8 mouse cellular contexts compared by ENCODE assay signal in the genomic region with DNA sequence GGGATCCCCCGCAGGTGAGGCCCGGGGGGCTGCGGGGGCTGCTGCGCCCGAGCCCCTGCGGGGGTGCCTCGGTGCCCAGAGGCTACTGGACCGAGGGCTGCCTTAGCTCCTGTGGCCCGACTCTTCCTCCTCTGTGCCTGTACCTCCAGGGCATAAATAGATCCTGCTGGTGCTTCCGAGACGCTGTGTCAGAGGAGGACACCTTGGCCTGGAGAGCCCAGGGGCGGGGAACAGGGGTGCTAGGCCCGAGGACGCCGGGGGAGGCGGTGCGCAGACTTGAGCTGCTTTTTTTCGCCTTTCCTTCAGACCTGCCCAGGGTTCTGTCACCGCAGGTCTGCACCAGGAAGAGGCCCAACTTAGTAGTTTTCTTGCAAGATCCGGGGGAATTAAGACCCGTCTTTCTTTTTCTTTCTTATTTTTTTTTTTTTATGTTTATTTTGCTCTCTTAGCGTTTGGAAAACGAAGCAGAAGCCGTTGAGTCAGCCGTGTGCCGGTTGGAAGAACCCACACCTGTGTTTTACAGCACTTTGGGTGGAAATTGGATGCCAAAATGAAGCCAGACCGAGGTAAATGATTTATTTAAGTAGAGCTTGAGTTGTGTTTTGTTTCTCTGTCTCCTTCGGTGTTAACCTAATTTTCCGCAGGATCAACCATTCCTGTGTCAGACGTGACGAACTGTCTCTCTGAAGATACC. TPM values are rescaled to one million over a fixed set of nuclear protein-coding genes. Genes with fewer than 3 reads are reported as not detected.
DNase-seq lines count a peak whose midpoint lies in the region; ATAC-seq lines count a peak whose summit lies in the region.

No protein-coding gene starts in this region.

- 0 out of 2 replicates have a peak, but pooled peaks cover 3% of the 10 kb centered on the region for H3K36me3 ChIP-seq in liver, embryonic 15.5 days (replicated peaks)
- H3K36me3 ChIP-seq in neural tube, embryonic 12.5 days = peaks cover 3% of the 10 kb centered on the region; the same call in 1 of the 2 replicates

- peak; percentile 73 for ATAC-seq in liver, embryonic 15.5 days (ENCODE audit: insufficient read depth)
- ATAC-seq in neural tube, embryonic 12.5 days (ENCODE audit: low FRiP score, low read depth) = peak; percentile 82

- DNase-seq in 3T3-L1 (ENCODE audit: low read depth, low spot score) (peak; percentile 77), ZHBTc4 (ENCODE audit: low read depth, low spot score) (peak; percentile 71)
- DNase-seq in embryo, embryonic 11 days = peak; percentile 79
- DNase-seq in heart, adult 18-20 months = peak; percentile 81 to 84
- peak; percentile 75 for DNase-seq in kidney, adult 18-20 months
- peak; percentile 75 for DNase-seq in testis, postnatal 14 days (ENCODE audit: low spot score)

- peak overlapping the region; percentile 70 for H3K4me3 ChIP-seq in liver, embryonic 15.5 days (replicated peaks)
- H3K4me3 ChIP-seq in neural tube, embryonic 12.5 days = peak overlapping the region; percentile 91

- H3K27ac ChIP-seq in liver, embryonic 15.5 days (replicated peaks) = peak overlapping the region; percentile 83
- peak overlapping the region; percentile 91 for H3K27ac ChIP-seq in neural tube, embryonic 12.5 days

- H3K9me3 ChIP-seq in liver, embryonic 15.5 days (replicated peaks) = no peaks in the 10 kb centered on the region
- H3K9me3 ChIP-seq in neural tube, embryonic 12.5 days = no peaks in the 10 kb centered on the region

- H3K4me2 ChIP-seq in liver, embryonic 15.5 days = peak overlapping the region; percentile 86
- H3K4me2 ChIP-seq in neural tube, embryonic 12.5 days (replicated peaks) = peak overlapping the region; percentile 93

- H3K27me3 ChIP-seq in liver, embryonic 15.5 days = no peaks in the 10 kb centered on the region
- no peaks in the 10 kb centered on the region for H3K27me3 ChIP-seq in neural tube, embryonic 12.5 days (replicated peaks)

- 5% methylated on average over 31 of the region's 31 CpGs for WGBS in liver, embryonic 15.5 days (ENCODE audit: insufficient replicate concordance)
- WGBS in neural tube, embryonic 12.5 days = 6% methylated on average over 31 of the region's 31 CpGs

- H3K4me1 ChIP-seq in liver, embryonic 15.5 days (replicated peaks) = peaks cover 20% of the 10 kb centered on the region
- H3K4me1 ChIP-seq in neural tube, embryonic 12.5 days = peaks cover 8% of the 10 kb centered on the region

- peak overlapping the region; percentile 53 for H3K9ac ChIP-seq in liver, embryonic 15.5 days
- peak overlapping the region; percentile 79 for H3K9ac ChIP-seq in neural tube, embryonic 12.5 days

RNA-seq across cellular contexts. Expression of a gene that starts 0.7 kb away (rescaled TPM):
- 10 to 100 TPM; 17.8 to 34.7 TPM for total RNA-seq in heart, adult 18-20 months (2021)
- 1.9 and 2.1 TPM in 2 replicates for polyA plus RNA-seq in liver, embryonic 15.5 days (2015; fragmentation: Nextera tagmentation; extraction: Ambion mirVana)
- 24.9 and 29.1 TPM in 2 replicates for polyA plus RNA-seq in neural tube, embryonic 12.5 days (2016; fragmentation: Nextera tagmentation; extraction: Ambion mirVana)

Comparison
In these comparisons a context has a peak if more than half of its experiments do, and no peak if none do; other contexts are left out.
1. Peak in every context shown above with its lines: DNase-seq, ATAC-seq, H3K4me3 ChIP-seq and H3K27ac ChIP-seq.